In genomic region chr16:25251080-25251479, GRCm38 (mm10) we compare ENCODE assay signal across 29 mouse cellular contexts. TPM values are rescaled to one million over a fixed set of nuclear protein-coding genes. Genes with fewer than 3 reads are reported as not detected.
DNase-seq lines count a peak whose midpoint lies in the region; ATAC-seq and TF ChIP-seq lines count a peak whose summit lies in the region.
"Had no signal": no experiment of that assay in that cellular context is flagged by ENCODE, and none has a peak within 500 bp of the region (broad histone marks: within the 10 kb centered on the region; RNA-seq: fewer than 3 reads in every experiment).

No protein-coding gene starts in this region.

- H3K27me3 ChIP-seq in kidney, embryonic 16.5 days (ENCODE audit: insufficient read depth, low read length) = no peaks in the 10 kb centered on the region
- no peaks in the 10 kb centered on the region for H3K27me3 ChIP-seq in myocyte (ENCODE audit: control insufficient read depth, insufficient read depth, insufficient read length)
- no peaks in the 10 kb centered on the region for H3K27me3 ChIP-seq in lung, postnatal 0 days (replicated peaks; ENCODE audit: insufficient read depth, low read length)
- H3K27me3 ChIP-seq: forebrain, embryonic 13.5 days; hindbrain, embryonic 13.5 days; intestine, embryonic 15.5 days had no signal

- H3K4me1 ChIP-seq in kidney, embryonic 16.5 days (ENCODE audit: insufficient read depth, low read length) = no peaks in the 10 kb centered on the region
- H3K4me1 ChIP-seq in lung, postnatal 0 days (ENCODE audit: insufficient read depth, low read depth, low read length) = no peaks in the 10 kb centered on the region; the same call in 1 of the 2 replicates
- H3K4me1 ChIP-seq: forebrain, embryonic 10.5 days; forebrain, embryonic 13.5 days; hindbrain, embryonic 10.5 days; hindbrain, embryonic 13.5 days; intestine, embryonic 15.5 days had no signal

- intact Hi-C loops in gastrocnemius, postnatal 14 days (cut with DNase I; ENCODE audit: low total_unique reads) = no loop called here

- TF ChIP-seq CTCF in lung, postnatal 0 days (IDR thresholded peaks at IDR 0.05) = no peak

- H3ac ChIP-seq in myocyte (ENCODE audit: control insufficient read depth, insufficient read length) = no peak overlapping the region

- no peak for TF ChIP-seq POLR2A in myocyte (IDR thresholded peaks at IDR 0.05; ENCODE audit: insufficient read length, low read depth)

- H3K4me3 ChIP-seq in kidney, embryonic 16.5 days (ENCODE audit: low read length) = no peak overlapping the region
- H3K4me3 ChIP-seq in myocyte = no peak overlapping the region
- H3K4me3 ChIP-seq in lung, postnatal 0 days (ENCODE audit: low read depth, low read length) = no peak overlapping the region
- H3K4me3 ChIP-seq: forebrain, embryonic 10.5 days; forebrain, embryonic 13.5 days; hindbrain, embryonic 10.5 days; hindbrain, embryonic 13.5 days; intestine, embryonic 15.5 days had no signal

- H3K9me3 ChIP-seq in kidney, embryonic 16.5 days (ENCODE audit: low read length) = no peaks in the 10 kb centered on the region
- H3K9me3 ChIP-seq in lung, postnatal 0 days (ENCODE audit: low read length) = no peaks in the 10 kb centered on the region
- H3K9me3 ChIP-seq: forebrain, embryonic 10.5 days; forebrain, embryonic 13.5 days; hindbrain, embryonic 10.5 days; hindbrain, embryonic 13.5 days; intestine, embryonic 15.5 days had no signal

- no peak overlapping the region for H3K9ac ChIP-seq in kidney, embryonic 16.5 days (replicated peaks; ENCODE audit: low read length)
- H3K9ac ChIP-seq in lung, postnatal 0 days (replicated peaks; ENCODE audit: low read depth) = no peak overlapping the region
- H3K9ac ChIP-seq: forebrain, embryonic 13.5 days; forebrain, postnatal 0 days; hindbrain, embryonic 13.5 days; intestine, embryonic 15.5 days had no signal

- no peak for ATAC-seq in kidney, embryonic 16.5 days (ENCODE audit: low FRiP score, low TSS enrichment)
- no peak for ATAC-seq in lung, postnatal 0 days
- ATAC-seq: activated CD4-positive, CD25-positive, alpha-beta regulatory T cell, adult 4 months; forebrain, embryonic 13.5 days; forebrain, postnatal 0 days; hindbrain, embryonic 16.5 days; intestine, embryonic 15.5 days had no signal

- WGBS in kidney, embryonic 16.5 days = 87% methylated on average over 9 of the region's 9 CpGs
- 71% methylated on average over 9 of the region's 9 CpGs for WGBS in lung, postnatal 0 days

- H3K36me3 ChIP-seq in kidney, embryonic 16.5 days (ENCODE audit: insufficient read depth, low read length) = no peaks in the 10 kb centered on the region
- no peaks in the 10 kb centered on the region for H3K36me3 ChIP-seq in myocyte (ENCODE audit: control insufficient read depth, insufficient read depth)
- no peaks in the 10 kb centered on the region for H3K36me3 ChIP-seq in lung, postnatal 0 days (ENCODE audit: insufficient read depth, low read length)
- H3K36me3 ChIP-seq: forebrain, embryonic 10.5 days; hindbrain, embryonic 10.5 days; hindbrain, embryonic 13.5 days; intestine, embryonic 15.5 days had no signal

- DNase-seq in gastrocnemius, postnatal 14 days = peak; percentile 15
- DNase-seq in gastrocnemius, adult 8-10 months (ENCODE audit: low spot score in 2 of 2) = no peak
- peak; percentile 26 for DNase-seq in kidney, postnatal 14 days
- DNase-seq in 416B (ENCODE audit: low read depth) = peak; percentile 46
- no peak for DNase-seq in lung, postnatal 0 days (ENCODE audit: low spot score)
- DNase-seq: adrenal gland, adult 8-10 months; adrenal gland, postnatal 25 days; cerebellum, adult 11-12 months; cerebellum, adult 8-10 months; cerebellum, postnatal 14 days; forebrain, postnatal 0 days; heart, postnatal 36 days had no signal

- H3K4me2 ChIP-seq in kidney, embryonic 16.5 days (replicated peaks; ENCODE audit: low read depth, low read length) = no peak overlapping the region
- peak overlapping the region; percentile 53 for H3K4me2 ChIP-seq in myocyte (ENCODE audit: low read depth)
- no peak overlapping the region for H3K4me2 ChIP-seq in lung, postnatal 0 days (replicated peaks; ENCODE audit: low read depth, low read length)
- H3K4me2 ChIP-seq: forebrain, embryonic 13.5 days; heart, embryonic 11.5 days; hindbrain, embryonic 13.5 days; intestine, embryonic 15.5 days had no signal

- H3K79me2 ChIP-seq in myocyte (ENCODE audit: control insufficient read depth, insufficient read depth) = no peaks in the 10 kb centered on the region

- no peak for TF ChIP-seq EP300 in lung, postnatal 0 days (IDR thresholded peaks at IDR 0.05)

- H3K27ac ChIP-seq in kidney, embryonic 16.5 days (ENCODE audit: low read length) = no peak overlapping the region
- no peak overlapping the region for H3K27ac ChIP-seq in lung, postnatal 0 days (ENCODE audit: low read length)
- H3K27ac ChIP-seq: forebrain, embryonic 10.5 days; forebrain, embryonic 13.5 days; hindbrain, embryonic 10.5 days; hindbrain, embryonic 13.5 days; intestine, embryonic 15.5 days had no signal

TF ChIP-seq in myocyte, 11 proteins besides CTCF, POLR2A, EP300 and RAD21:
- TF ChIP-seq E2F4 (IDR thresholded peaks at IDR 0.05; ENCODE audit: insufficient read depth) = no peak
- no peak for TF ChIP-seq SRF (IDR thresholded peaks at IDR 0.05; ENCODE audit: control insufficient read depth, insufficient read length, low read depth)
- TF ChIP-seq MYOG (IDR thresholded peaks at IDR 0.05; ENCODE audit: control insufficient read depth in 1 of 3, insufficient read depth in 1 of 3, insufficient read length in 2 of 3, low read depth in 2 of 3) = peak in 1 of 3 experiments; percentile 78
- TF ChIP-seq MAX (IDR thresholded peaks at IDR 0.05; ENCODE audit: low read depth) = no peak
- peak; percentile 50 for TF ChIP-seq TCF12 (IDR thresholded peaks at IDR 0.05; ENCODE audit: insufficient read depth, poor library complexity, severe bottlenecking)
- TF ChIP-seq USF1 (IDR thresholded peaks at IDR 0.05; ENCODE audit: low read depth) = no peak
- TF ChIP-seq POLR2AphosphoS2 (IDR thresholded peaks at IDR 0.05; ENCODE audit: insufficient read length, low read depth) = no peak
- no peak for TF ChIP-seq CEBPB (IDR thresholded peaks at IDR 0.05; ENCODE audit: insufficient read depth, poor library complexity, severe bottlenecking)
- TF ChIP-seq MYOD1 (IDR thresholded peaks at IDR 0.05; ENCODE audit: control insufficient read depth in 1 of 3, insufficient read length in 2 of 3, low read depth in 2 of 3) = peak; percentile 20 to 90 (median 86)
- TF ChIP-seq REST (IDR thresholded peaks at IDR 0.05; ENCODE audit: insufficient read depth, insufficient read length) = no peak
- TF ChIP-seq TCF3 (IDR thresholded peaks at IDR 0.05; ENCODE audit: insufficient read length, low read depth) = peak; percentile 73

RNA-seq across cellular contexts. Expression of gene Tprg, which starts 35.5 kb away (rescaled TPM):
- total RNA-seq in gastrocnemius, postnatal 14 days (2021) = not detected
- not detected for total RNA-seq in gastrocnemius, adult 8-10 months (2022)
- polyA plus RNA-seq in kidney, embryonic 16.5 days (2015; fragmentation: Nextera tagmentation; extraction: Ambion mirVana) = not detected in 2 replicates
- polyA plus RNA-seq in myocyte (2012; fragmentation: generic; extraction: Trizol) = not detected
- polyA plus RNA-seq in lung, postnatal 0 days (2015; fragmentation: Nextera tagmentation; extraction: Ambion mirVana) = 0.21 and 0.25 TPM in 2 replicates
- total RNA-seq: adrenal gland, adult 8-10 months; adrenal gland, postnatal 25 days; ES-E14; forebrain, postnatal 0 days; gastrocnemius, postnatal 4 days; heart, adult 8-10 months; heart, postnatal 36 days had no signal
- polyA plus RNA-seq: activated CD4-positive, CD25-positive, alpha-beta regulatory T cell, adult 4 months; brain, embryonic 14.5 days; embryonic facial prominence, embryonic 11.5 days; forebrain, embryonic 10.5 days; forebrain, embryonic 13.5 days; forebrain, postnatal 0 days; frontal cortex, adult 2 months; heart, embryonic 11.5 days; heart, embryonic 14.5 days; hindbrain, embryonic 10.5 days; hindbrain, embryonic 13.5 days; intestine, embryonic 15.5 days had no signal

Comparison
In these comparisons a context has a peak if more than half of its experiments do, and no peak if none do; other contexts are left out.
1. DNase-seq: peak in gastrocnemius, postnatal 14 days (single experiment), kidney, postnatal 14 days (single experiment) and 416B (single experiment); none in gastrocnemius, adult 8-10 months (0 of 2) and lung, postnatal 0 days (single experiment).